Mouse (Mus musculus) monocyte, adult 5-6 weeks (primary cell): ENCODE results near the gene Sez6l2. TPM values are rescaled to one million over a fixed set of nuclear protein-coding genes. Genes with fewer than 3 reads are reported as not detected.

Experiments used
- ATAC-seq: fragments of 153-309, 156-312 bp; replicated peaks from 2 replicates; pipeline ENCODE4 v1.8.0; 2017; ENCODE audit warnings: mild to moderate bottlenecking; ENCODE audit not compliant: low TSS enrichment, insufficient number of reproducible peaks, severe bottlenecking, poor library complexity, low FRiP score
- total RNA-seq: library from RNA; stranded (forward); fragments of 200-1000, 200-491, 200-594 nt; gene quantifications from 3 replicates; pipeline ENCODE4 v1.2.3, GENCODE M21; 2017

Gene Sez6l2
- total RNA-seq, 1 experiment from 2014 or later, result 3.6 TPM

- ATAC-seq, result no peak
Observed at GRCm38 (mm10) chr7:127017950-127018345, 67.6 kb downstream of the Sez6l2 start.

DNA sequence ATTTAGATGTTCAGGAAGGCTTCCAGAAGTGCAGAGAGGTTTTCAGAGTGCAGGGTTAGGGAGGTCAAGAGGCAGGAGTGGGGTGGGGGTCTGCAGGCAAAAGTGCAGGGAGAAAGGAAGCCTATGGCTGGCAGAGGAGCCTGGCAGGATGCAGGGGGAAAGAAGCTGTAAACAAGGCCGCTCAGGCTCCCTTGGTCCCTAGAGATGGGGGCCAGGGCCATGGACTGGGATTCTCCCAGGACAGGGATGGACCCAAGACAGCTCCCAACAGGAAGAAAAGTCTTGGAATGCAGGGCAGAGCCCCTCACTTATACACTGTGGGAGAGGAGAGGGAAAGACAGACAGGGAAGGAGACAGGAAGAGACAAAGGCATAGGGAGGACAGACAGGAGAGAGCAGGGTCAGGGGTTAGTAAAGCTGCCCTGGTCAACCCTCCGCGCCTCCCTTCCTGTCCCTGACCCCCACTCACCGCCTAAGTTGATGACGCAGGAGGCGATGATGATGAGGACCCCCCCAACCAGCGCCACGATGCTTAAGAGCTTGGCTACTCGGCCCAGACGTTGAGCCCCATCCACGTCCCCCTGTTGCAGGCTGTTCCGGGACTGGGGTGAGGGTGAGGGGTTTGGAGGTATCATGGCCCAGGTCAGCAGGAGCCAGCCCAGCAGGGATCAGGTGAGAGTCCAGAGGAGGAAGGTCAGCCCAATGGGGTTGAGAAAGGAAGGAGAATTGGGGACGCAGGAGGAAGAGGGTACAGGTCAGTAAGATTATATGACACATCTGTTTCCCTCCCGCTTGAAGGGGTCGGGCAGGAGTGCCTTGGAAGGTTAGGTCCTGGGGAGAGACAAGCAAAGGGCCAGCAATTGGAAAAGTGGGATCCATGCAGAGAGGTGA is 68.3 kb downstream of the Sez6l2 start:
- ATAC-seq, result no peak

DNA sequence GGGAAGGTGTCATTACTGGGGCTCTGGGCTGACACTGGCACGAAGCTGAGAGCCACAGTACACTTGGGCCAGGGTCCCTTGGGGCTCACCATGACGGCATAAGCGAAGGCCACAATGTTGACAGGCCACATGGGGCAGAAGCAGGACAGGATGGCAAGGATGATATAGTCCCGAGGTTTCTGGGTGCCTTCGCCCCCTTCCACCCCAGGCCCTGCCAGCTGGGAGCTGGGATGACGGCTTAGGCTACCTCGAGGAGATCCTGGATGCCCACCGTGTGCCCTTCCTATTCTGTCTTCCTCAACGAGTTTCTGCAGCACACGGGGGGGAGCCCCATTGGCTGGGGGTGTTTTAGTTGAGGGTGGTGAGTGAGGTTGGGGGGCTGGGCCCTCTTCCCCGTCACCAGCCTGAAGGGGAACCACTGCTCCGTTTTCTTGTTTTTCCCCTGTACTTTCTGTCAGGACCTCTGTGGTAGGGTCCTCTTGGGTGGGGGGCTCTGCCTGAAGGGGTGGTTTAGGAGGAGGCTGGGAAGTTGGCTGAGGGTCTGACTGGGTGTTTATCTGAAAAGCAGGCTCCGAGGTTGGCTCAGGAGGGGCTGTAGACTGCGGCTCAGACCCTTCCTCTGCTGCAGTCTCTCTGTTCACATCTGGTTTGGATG is 69.1 kb downstream of the Sez6l2 start:
- no peak for ATAC-seq

DNA sequence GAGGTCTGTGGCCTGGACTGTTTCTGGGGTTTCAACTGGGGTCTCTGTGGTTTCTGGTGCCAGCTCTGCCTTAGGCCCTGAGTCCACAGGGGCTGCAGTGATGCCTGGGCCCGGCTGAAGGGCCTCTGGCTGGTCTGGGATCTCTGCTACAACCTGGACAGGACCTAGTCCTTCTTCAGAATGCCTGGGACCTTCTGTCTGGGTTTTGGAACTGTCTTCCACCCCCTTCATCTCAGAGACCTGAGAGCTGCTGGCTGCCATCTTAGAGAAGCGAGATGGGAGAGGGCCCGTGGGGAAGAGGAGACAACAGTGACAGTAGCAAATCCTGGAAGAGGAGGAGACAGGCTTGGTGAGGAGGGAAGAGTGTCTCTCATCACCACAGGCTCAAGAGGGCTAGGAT is 69.7 kb downstream of the Sez6l2 start:
- ATAC-seq, result no peak

Other genes with a start within 250 kb of the Sez6l2 start
- 1,450 to 2,051 TPM (median 1,984 TPM) in 3 replicates for gene Coro1a, start 242.8 kb upstream of the Sez6l2 start, total RNA-seq
- gene Mapk3, start 191.0 kb upstream of the Sez6l2 start, total RNA-seq, result 40.9 to 55.3 TPM (median 48.6 TPM) in 3 replicates
- 18.3 to 26.4 TPM (median 23.7 TPM) in 3 replicates for gene Gdpd3, start 184.2 kb upstream of the Sez6l2 start, total RNA-seq
- 139 to 175 TPM (median 161 TPM) in 3 replicates for gene Ypel3, start 173.6 kb upstream of the Sez6l2 start, total RNA-seq
- 2.0 to 3.8 TPM (median 2.2 TPM) in 3 replicates for gene Tbx6, start 169.1 kb upstream of the Sez6l2 start, total RNA-seq
- 235 to 253 TPM (median 240 TPM) in 3 replicates for gene Ppp4c, start 158.1 kb upstream of the Sez6l2 start, total RNA-seq
- gene Fam57b, start 152.9 kb upstream of the Sez6l2 start, total RNA-seq, result 12.6 TPM in 1 of 3 replicates, not detected in the others
- gene 4930451I11Rik, start 118.9 kb upstream of the Sez6l2 start, total RNA-seq, result not detected in 3 replicates
- gene Doc2a, start 103.1 kb upstream of the Sez6l2 start, total RNA-seq, result not detected in 3 replicates
- gene Hirip3, start 88.6 kb upstream of the Sez6l2 start, total RNA-seq, result 11.0 to 39.0 TPM (median 11.8 TPM) in 3 replicates
- 19.2 to 46.1 TPM (median 34.5 TPM) in 3 replicates for gene Ino80e, start 88.2 kb upstream of the Sez6l2 start, total RNA-seq
- 37.9 to 49.8 TPM (median 38.3 TPM) in 3 replicates for gene Taok2, start 65.9 kb upstream of the Sez6l2 start, total RNA-seq
- gene Tmem219, start 27.6 kb upstream of the Sez6l2 start, total RNA-seq, result 37.3 to 57.4 TPM (median 43.2 TPM) in 3 replicates
- gene Kctd13, start 21.7 kb upstream of the Sez6l2 start, total RNA-seq, result 7.9 to 31.1 TPM (median 16.9 TPM) in 3 replicates
- not detected in 3 replicates for gene Asphd1, start 981 bp upstream of the Sez6l2 start, total RNA-seq
- gene Cdipt, start 25.4 kb downstream of the Sez6l2 start, total RNA-seq, result 43.2 to 53.6 TPM (median 43.9 TPM) in 3 replicates
- gene Cdiptos, start 25.5 kb downstream of the Sez6l2 start, total RNA-seq, result 2.8 to 9.8 TPM (median 5.5 TPM) in 3 replicates
- 95.0 to 131 TPM (median 111 TPM) in 3 replicates for gene Mvp, start 64.1 kb downstream of the Sez6l2 start, total RNA-seq
- 2.9 to 7.8 TPM (median 5.2 TPM) in 3 replicates for gene Pagr1b, start 65.9 kb downstream of the Sez6l2 start, total RNA-seq
- 3.8 to 52.6 TPM (median 4.4 TPM) in 3 replicates for gene Pagr1a, start 66.8 kb downstream of the Sez6l2 start, total RNA-seq
- 6.4 to 36.5 TPM (median 36.3 TPM) in 3 replicates for gene Gm42742, start 70.5 kb downstream of the Sez6l2 start, total RNA-seq
- not detected in 3 replicates for gene Prrt2, start 70.6 kb downstream of the Sez6l2 start, total RNA-seq
- gene Maz, start 76.5 kb downstream of the Sez6l2 start, total RNA-seq, result 16.7 to 36.3 TPM (median 30.1 TPM) in 3 replicates
- 0.85 to 3.7 TPM (median 0.97 TPM) in 3 replicates for gene Kif22, start 91.9 kb downstream of the Sez6l2 start, total RNA-seq
- gene Zg16, start 136.8 kb downstream of the Sez6l2 start, total RNA-seq, result not detected in 3 replicates
- 34.3 to 52.4 TPM (median 39.3 TPM) in 3 replicates for gene AI467606, start 140.8 kb downstream of the Sez6l2 start, total RNA-seq
- 5.1 to 16.1 TPM (median 9.1 TPM) in 3 replicates for gene Qprt, start 171.7 kb downstream of the Sez6l2 start, total RNA-seq
- gene Spn, start 187.3 kb downstream of the Sez6l2 start, total RNA-seq, result 1,218 to 1,278 TPM (median 1,233 TPM) in 3 replicates
- gene Cd2bp2, start 245.5 kb downstream of the Sez6l2 start, total RNA-seq, result 48.7 to 89.2 TPM (median 59.8 TPM) in 3 replicates